Mouse (Mus musculus) myocyte (in vitro differentiated cells): Measurements from ENCODE around the gene Gm20388. TPM values are rescaled to one million over a fixed set of nuclear protein-coding genes. Genes with fewer than 3 reads are reported as not detected.
"Not testable (repeated sequence)": the region's sequence is repeated elsewhere in the genome, so short reads cannot be mapped to it uniquely, and the experiment has no call there.

Source experiments
- H3K27me3 ChIP-seq: one replicate; pipeline ENCODE4 v1.6.1; 2011; ENCODE audit not compliant: control insufficient read depth, insufficient read depth, insufficient read length
- H3K36me3 ChIP-seq: one replicate; pipeline ENCODE4 v1.6.1; 2011; ENCODE audit not compliant: control insufficient read depth, insufficient read depth
- H3K4me2 ChIP-seq: one replicate; pipeline ENCODE4 v1.6.1; 2011; ENCODE audit warnings: low read depth, control low read depth
- H3K4me3 ChIP-seq: one replicate; pipeline ENCODE4 v1.5.1; 2011; ENCODE audit warnings: mild to moderate bottlenecking, control low read depth, moderate library complexity
- H3K79me2 ChIP-seq: one replicate; pipeline ENCODE4 v1.6.1; 2011; ENCODE audit not compliant: control insufficient read depth, insufficient read depth
- H3ac ChIP-seq: one replicate; pipeline ENCODE4 v1.6.1; 2011; ENCODE audit not compliant: control insufficient read depth, insufficient read length
- CEBPB ChIP-seq: IDR thresholded peaks from 2 replicates; pipeline ENCODE4 v1.6.1; 2011; ENCODE audit warnings: mild to moderate bottlenecking, moderate library complexity; ENCODE audit not compliant: poor library complexity, insufficient read depth, severe bottlenecking
- E2F4 ChIP-seq: IDR thresholded peaks from one replicate; pipeline ENCODE4 v1.6.1; 2011; ENCODE audit warnings: mild to moderate bottlenecking, control low read depth, moderate library complexity; ENCODE audit not compliant: insufficient read depth
- MAX ChIP-seq: IDR thresholded peaks from one replicate; pipeline ENCODE4 v1.6.1; 2011; ENCODE audit warnings: low read depth, mild to moderate bottlenecking, control low read depth
- MYOD1 ChIP-seq, 3 experiments: IDR thresholded peaks; one replicate each; pipeline ENCODE4 v1.6.1; 2011; ENCODE audit warnings: control low read depth in 2 of 3, low read depth in 2 of 3, mild to moderate bottlenecking in 2 of 3, moderate library complexity in 1 of 3; ENCODE audit not compliant: insufficient read length in 2 of 3, control insufficient read depth in 1 of 3
- MYOG ChIP-seq, 3 experiments: IDR thresholded peaks; one replicate each; pipeline ENCODE4 v1.6.1; 2011; ENCODE audit warnings: control low read depth in 2 of 3, low read depth in 2 of 3, mild to moderate bottlenecking in 2 of 3; ENCODE audit not compliant: insufficient read length in 2 of 3, control insufficient read depth in 1 of 3, insufficient read depth in 1 of 3
- POLR2A ChIP-seq: IDR thresholded peaks from one replicate; pipeline ENCODE4 v1.6.1; 2011; ENCODE audit warnings: low read depth, mild to moderate bottlenecking, control low read depth, moderate library complexity; ENCODE audit not compliant: insufficient read length
- POLR2AphosphoS2 ChIP-seq: IDR thresholded peaks from one replicate; pipeline ENCODE4 v1.6.1; 2011; ENCODE audit warnings: low read depth, control low read depth; ENCODE audit not compliant: insufficient read length
- REST ChIP-seq: IDR thresholded peaks from one replicate; pipeline ENCODE4 v1.6.1; 2011; ENCODE audit warnings: mild to moderate bottlenecking, control low read depth, moderate library complexity; ENCODE audit not compliant: insufficient read depth, insufficient read length
- SRF ChIP-seq: IDR thresholded peaks from one replicate; pipeline ENCODE4 v1.6.1; 2011; ENCODE audit warnings: low read depth; ENCODE audit not compliant: control insufficient read depth, insufficient read length
- TCF12 ChIP-seq: IDR thresholded peaks from one replicate; pipeline ENCODE4 v1.6.1; 2011; ENCODE audit warnings: mild to moderate bottlenecking, control low read depth; ENCODE audit not compliant: poor library complexity, insufficient read depth, severe bottlenecking
- TCF3 ChIP-seq: IDR thresholded peaks from one replicate; pipeline ENCODE4 v1.6.1; 2011; ENCODE audit warnings: low read depth, control low read depth; ENCODE audit not compliant: insufficient read length
- USF1 ChIP-seq: IDR thresholded peaks from one replicate; pipeline ENCODE4 v1.6.1; 2011; ENCODE audit warnings: low read depth, mild to moderate bottlenecking, control low read depth, moderate library complexity
- polyA plus RNA-seq: library from polyadenylated mRNA; unstranded; fragments of >200 nt; fragmentation: generic; extraction: Trizol; gene quantifications from one replicate; pipeline ENCODE4 v1.2.1, GENCODE M21; 2012; ENCODE audit warnings: missing spikeins

Gm20388 gene
- polyA plus RNA-seq, 1 experiment: 15.3 TPM

DNA sequence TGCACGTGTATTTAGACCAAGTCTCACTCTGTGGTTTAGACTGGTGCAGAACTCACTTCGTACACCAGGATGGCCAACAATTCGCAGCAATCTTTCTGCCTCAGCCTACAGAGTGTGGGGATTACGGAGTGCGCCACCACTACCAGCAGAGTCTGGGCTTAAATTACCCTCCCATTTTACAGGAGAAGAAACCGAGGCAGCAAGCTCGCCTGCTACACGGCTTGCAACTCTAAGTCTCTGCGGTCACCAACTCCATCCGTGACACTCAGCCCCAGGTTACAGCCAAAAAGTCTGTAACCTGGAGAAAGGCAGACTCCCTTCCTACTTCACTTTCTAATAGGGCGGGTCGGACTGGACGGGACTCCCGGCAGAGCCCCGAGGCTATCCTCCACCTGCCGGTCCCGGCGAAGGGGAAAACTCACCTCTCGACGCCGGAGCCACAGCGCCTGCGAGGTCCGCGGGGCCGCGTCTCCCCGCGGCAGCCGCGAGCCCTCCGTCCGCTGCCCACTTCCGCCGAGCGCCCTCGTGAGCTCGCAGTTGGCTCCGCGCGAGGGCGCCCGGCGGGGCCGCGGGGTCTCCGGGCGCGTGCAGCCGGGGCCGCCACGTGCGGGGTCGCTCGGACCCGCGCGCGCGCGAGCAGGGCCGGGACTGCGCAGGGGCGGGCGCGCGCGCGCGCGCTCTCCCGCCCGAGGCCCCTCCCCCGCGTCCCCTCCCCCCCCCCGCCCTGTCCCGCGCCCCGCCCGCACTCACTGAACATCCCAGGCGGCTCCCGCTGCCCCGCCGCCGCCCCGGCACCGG is 4110.0 kb downstream of the Gm20388 start:
- TF ChIP-seq POLR2AphosphoS2 (no peak), POLR2A (peak; percentile 33), CEBPB (no peak), MYOD1 (IDR thresholded peaks at IDR 0.05; ENCODE audit: control insufficient read depth in 1 of 3, insufficient read length in 2 of 3, low read depth in 2 of 3) (peak in 1 of 3 experiments; percentile 31), MYOG (IDR thresholded peaks at IDR 0.05; ENCODE audit: control insufficient read depth in 1 of 3, insufficient read depth in 1 of 3, insufficient read length in 2 of 3, low read depth in 2 of 3) (peak in 1 of 3 experiments; percentile 16)
- Histone ChIP-seq H3K4me3 (peak overlapping the region; percentile 76), H3K4me2 (peak overlapping the region; percentile 76), H3K79me2 (peaks cover 63% of the 10 kb centered on the region), H3ac (peak overlapping the region; percentile 88), H3K36me3 (peaks cover 13% of the 10 kb centered on the region), H3K27me3 (no peaks in the 10 kb centered on the region)

DNA sequence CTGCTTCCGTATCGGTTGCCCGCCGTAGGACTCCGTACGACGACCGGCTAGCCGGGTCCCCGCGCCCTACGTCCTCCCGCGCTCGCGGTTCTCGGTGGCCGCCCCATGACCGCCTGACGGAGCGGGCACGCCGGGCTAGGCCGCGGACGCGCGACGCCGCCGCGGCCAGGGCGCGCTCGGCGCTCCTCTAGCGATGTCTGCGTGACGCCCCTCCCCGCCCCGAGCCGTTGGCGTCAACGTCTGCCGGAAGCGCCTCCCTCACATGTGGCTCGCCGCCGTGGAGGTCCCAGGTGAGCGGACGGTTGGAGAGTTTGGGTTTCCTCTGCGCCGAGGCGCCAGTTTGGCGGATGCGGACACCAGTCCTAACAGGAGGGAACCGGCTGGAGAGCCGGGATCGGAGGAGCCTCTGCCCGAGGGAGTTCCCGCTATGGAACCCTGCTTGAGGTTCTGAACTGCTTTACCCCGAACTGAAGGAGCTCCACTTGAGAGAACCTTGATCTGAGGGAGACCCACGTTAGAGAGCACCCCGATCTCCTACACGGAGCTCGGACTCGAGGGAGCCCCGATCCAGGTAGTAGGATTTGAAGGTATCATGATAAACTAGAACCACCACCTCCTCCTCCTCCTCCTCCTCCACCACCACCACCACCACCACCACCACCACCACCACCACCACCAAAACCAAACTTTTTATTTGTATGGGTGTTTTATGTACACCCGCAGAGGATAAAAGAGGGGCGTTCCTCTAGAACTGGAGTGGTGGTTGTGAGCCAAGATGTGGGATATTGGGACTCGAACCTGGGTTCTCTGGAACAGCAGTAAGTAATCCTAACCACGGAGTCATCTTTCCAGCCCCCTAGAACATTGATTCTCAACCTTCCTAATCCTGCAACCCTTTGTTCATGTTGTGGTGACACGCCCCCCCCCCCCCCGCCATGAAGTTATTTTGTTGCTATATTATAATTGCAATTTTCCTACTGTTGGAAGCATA is 4110.9 kb downstream of the Gm20388 start, which contains the start of the genes Taf5l and Urb2:
Taf5l (minus strand) TSS at position 161 of the 991 bp plus-strand sequence.
Urb2 (plus strand) TSS at position 272 of the 991 bp plus-strand sequence.
- peak within 1 kb of the TSS; percentile 88 for H3ac ChIP-seq
- no peaks in the 10 kb centered on the region for H3K27me3 ChIP-seq
- peak within 1 kb of the TSS; percentile 76 for H3K4me2 ChIP-seq
- TF ChIP-seq USF1 (no peak), TCF12 (no peak), POLR2AphosphoS2 (peak; percentile 88), CEBPB (no peak), MYOD1 (IDR thresholded peaks at IDR 0.05; ENCODE audit: control insufficient read depth in 1 of 3, insufficient read length in 2 of 3, low read depth in 2 of 3) (peak in 1 of 3 experiments; percentile 51), E2F4 (no peak), SRF (peak; percentile 60), POLR2A (peak; percentile 77), TCF3 (no peak), MAX (no peak), MYOG (IDR thresholded peaks at IDR 0.05; ENCODE audit: control insufficient read depth in 1 of 3, insufficient read depth in 1 of 3, insufficient read length in 2 of 3, low read depth in 2 of 3) (peak in 2 of 3 experiments; percentile 37 to 48), REST (no peak)
- H3K4me3 ChIP-seq: peak within 1 kb of the TSS; percentile 76
- H3K79me2 ChIP-seq: peaks cover 54% of the 10 kb centered on the region
- peaks cover 16% of the 10 kb centered on the region for H3K36me3 ChIP-seq

DNA sequence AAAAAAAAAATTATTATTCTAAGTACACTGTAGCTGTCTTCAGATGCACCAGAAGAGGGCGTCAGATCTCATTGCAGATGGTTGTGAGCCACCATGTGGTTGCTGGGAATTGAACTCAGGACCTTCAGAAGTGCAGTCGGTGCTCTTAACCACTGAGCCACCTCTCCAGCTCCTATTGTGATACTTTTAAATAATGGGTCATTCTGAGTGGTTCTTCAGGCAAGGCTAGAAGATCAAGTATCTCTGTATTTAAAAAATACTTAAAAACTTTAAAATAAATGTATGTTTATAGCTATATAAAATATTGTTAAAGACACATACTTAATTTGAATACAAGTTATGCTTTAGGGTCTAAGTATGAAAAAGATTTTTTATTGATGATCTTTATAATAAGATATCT is 4115.6 kb downstream of the Gm20388 start:
- H3K27me3 ChIP-seq, H3K4me3 ChIP-seq, H3ac ChIP-seq, H3K4me2 ChIP-seq: not testable (repeated sequence)
- peaks cover 13% of the 10 kb centered on the region for H3K79me2 ChIP-seq
- H3K36me3 ChIP-seq: peaks cover 31% of the 10 kb centered on the region

DNA sequence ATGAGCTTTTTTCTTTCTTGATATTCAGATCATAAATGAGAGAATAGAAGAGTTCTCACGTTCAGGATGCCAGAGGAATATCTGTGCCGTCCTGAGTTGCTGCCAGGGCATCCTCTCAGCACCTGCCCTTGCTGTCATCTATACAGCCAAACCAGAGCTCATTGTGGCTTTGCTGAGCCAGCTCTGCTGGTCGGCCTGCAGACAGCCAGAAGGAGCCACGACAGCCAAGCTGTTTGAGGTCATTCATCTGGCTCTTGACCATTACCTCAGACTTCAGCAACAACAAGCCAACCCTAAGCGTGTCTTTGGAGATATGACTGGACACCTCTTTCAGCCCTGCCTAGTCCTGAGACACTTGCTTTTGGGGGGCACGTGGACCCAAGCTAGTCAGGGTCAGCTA is 4117.2 kb downstream of the Gm20388 start:
- Histone ChIP-seq H3K27me3 (no peaks in the 10 kb centered on the region), H3K4me2 (no peak overlapping the region), H3K36me3 (peaks cover 31% of the 10 kb centered on the region), H3K4me3 (no peak overlapping the region), H3ac (no peak overlapping the region), H3K79me2 (peaks cover under 1% of the 10 kb centered on the region)
- TF ChIP-seq MYOD1 (IDR thresholded peaks at IDR 0.05; ENCODE audit: control insufficient read depth in 1 of 3, insufficient read length in 2 of 3, low read depth in 2 of 3) (no peak), POLR2A (no peak), USF1 (no peak), SRF (no peak), MYOG (IDR thresholded peaks at IDR 0.05; ENCODE audit: control insufficient read depth in 1 of 3, insufficient read depth in 1 of 3, insufficient read length in 2 of 3, low read depth in 2 of 3) (no peak), TCF3 (no peak)

DNA sequence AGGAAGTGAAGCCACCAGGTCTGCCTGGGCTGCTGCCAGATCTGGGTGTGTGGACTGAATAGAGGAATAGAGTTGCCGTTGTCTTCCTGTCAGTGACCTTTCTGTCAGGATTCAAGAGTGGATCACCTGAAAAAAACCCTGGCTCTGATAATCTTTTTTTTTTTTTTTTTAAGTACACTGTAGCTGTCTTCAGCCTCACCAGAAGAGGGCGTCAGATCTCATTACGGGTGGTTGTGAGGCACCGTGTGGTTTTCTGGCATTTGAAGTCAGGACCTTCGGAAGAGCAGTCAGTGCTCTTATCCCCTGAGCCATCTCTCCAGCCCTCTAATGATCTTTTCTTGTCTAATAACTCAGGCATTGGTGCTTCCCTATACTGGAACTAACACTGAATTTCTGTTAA is 4122.8 kb downstream of the Gm20388 start:
- H3K27me3 ChIP-seq: no peaks in the 10 kb centered on the region
- H3K36me3 ChIP-seq: peaks cover 19% of the 10 kb centered on the region
- H3K4me2 ChIP-seq: no peak overlapping the region
- H3K4me3 ChIP-seq: no peak overlapping the region
- TF ChIP-seq TCF12 (no peak), E2F4 (no peak), REST (no peak), POLR2A (no peak), POLR2AphosphoS2 (no peak), MYOD1 (IDR thresholded peaks at IDR 0.05; ENCODE audit: control insufficient read depth in 1 of 3, insufficient read length in 2 of 3, low read depth in 2 of 3) (no peak)
- H3ac ChIP-seq: no peak overlapping the region
- no peaks in the 10 kb centered on the region for H3K79me2 ChIP-seq
